Mouse (Mus musculus) G1E-ER4 (cell line): ENCODE data around the gene Ptpn22. TPM values are rescaled to one million over a fixed set of nuclear protein-coding genes. Genes with fewer than 3 reads are reported as not detected.

Experiments used
- GATA1 ChIP-seq: IDR thresholded peaks from one replicate; pipeline ENCODE4 v1.8.0; 2012; ENCODE audit warnings: low read length, inconsistent platforms
- polyA plus RNA-seq: library from polyadenylated mRNA; stranded (reverse); fragments of >175 nt; gene quantifications from 2 replicates; pipeline ENCODE4 v1.2.3, GENCODE M21; 2012

The Ptpn22 gene
- polyA plus RNA-seq, 1 experiment, result not detected

GRCm38 (mm10) chr3:103852565-103853299, 6.9 kb upstream of the Ptpn22 start:
- no peak for TF ChIP-seq GATA1

GRCm38 (mm10) chr3:103853804-103854203, 5.8 kb upstream of the Ptpn22 start:
- TF ChIP-seq GATA1, result no peak

DNA sequence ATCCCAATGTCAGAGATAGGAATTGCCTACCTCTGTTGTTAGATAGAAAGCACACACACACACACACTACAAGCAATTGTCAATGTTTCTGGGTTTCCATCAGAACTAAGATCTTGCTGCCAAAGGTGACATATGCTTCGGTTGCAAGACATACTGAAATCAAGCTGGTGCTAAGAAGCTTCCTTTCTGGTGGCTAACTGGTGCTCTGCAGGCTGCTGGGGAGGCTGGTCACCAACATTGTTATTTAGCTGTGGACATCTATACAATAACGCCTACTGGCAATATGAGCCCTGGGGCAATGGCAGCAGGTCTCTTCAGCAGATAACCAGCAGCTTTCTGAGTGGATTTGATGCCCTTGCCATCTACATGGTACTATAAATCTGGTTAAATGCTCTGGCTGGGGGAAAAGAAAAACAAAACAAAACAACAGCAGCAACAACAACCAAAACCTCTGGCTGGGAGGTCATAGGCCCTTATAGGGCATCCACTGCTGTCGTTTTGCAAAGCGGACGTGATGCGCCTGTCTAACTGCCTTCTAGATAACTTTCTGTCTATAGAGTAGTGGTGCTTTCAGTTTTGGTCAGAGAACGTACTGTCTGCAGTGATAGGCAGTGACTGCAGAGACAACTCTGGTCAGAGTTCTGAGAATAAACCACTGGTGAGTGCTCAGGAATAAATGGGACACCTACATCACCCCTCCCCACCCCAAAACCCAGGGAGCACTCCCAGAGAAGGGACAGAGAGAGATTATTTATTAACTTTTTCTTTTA, 2.4 kb upstream of the Ptpn22 start:
- TF ChIP-seq GATA1, result no peak

DNA sequence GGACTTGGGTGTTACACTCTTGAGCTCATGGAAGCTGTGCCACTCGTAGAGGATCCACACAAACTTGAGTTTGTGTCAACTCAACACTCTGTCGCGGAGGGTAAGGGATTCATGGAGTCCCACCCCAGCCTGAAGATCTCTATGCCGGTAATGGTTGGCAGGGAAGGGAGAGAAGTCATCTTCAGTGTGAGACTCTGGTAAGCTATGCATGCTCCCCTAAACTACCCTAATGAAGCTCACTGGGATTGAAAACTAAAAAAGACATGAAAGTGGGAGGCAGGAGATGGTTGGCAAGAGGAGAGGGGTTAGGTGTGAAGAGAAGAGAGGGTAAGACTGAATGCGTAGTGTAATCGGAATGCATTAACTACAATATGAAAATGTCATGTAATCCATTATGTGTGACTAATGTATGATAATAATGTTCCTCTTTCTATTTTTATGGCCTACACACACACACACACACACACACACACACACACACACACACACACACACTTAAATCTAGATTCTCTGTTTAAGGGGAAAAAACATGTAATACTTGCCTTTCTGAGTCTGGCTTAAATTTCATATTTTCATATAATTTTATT, 1.5 kb upstream of the Ptpn22 start:
- TF ChIP-seq GATA1, result no peak

DNA sequence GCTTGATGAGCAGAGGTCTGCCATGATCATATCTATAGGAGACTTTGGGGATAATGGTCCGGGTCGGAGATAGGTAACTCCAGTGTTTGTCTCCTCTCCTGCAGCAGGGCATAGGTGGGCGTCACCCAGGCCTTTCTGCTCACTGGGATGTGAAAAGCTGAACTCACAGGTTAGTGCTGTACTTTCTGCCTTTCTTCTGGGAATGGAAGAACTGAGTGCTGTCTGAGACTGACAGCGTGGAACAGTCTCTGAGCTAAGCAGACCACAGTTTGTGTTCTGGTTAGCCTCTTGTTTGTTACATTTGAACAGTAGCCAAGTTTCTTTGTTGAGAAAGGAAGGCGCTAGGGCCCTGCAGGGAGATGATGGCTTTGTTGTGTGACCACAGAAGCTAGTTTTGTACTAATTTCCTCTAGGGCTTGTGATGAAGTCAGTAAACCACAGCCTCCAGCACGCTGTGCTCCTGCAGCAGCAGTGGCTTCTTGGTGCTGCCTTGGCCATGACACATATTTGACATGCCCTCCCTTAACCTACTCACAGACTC, 326 bp downstream of the Ptpn22 start:
- no peak for TF ChIP-seq GATA1

DNA sequence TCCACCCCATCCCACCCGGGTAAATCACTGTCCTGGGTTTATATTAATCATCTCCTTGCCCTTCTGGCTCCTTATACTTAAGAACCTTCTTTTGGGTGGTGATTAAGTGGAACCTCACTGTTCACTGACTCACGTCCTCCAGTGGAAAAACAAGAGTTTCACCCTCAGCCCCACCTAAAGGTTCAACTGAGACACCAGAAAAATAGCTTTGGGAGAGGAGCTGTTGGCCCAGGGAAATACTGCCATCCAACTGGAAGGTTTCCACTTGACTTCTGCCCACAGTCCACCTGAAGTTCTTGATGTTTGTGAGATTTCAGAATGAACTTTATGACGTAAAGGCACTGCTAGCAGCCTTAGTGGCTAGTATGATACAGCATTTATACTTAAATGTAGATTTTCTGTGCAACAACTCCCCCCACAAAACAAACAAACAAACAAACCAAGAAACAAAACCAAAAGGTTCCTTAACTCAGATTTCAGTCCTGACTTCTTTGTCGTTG, 3.2 kb downstream of the Ptpn22 start:
- no peak for TF ChIP-seq GATA1

DNA sequence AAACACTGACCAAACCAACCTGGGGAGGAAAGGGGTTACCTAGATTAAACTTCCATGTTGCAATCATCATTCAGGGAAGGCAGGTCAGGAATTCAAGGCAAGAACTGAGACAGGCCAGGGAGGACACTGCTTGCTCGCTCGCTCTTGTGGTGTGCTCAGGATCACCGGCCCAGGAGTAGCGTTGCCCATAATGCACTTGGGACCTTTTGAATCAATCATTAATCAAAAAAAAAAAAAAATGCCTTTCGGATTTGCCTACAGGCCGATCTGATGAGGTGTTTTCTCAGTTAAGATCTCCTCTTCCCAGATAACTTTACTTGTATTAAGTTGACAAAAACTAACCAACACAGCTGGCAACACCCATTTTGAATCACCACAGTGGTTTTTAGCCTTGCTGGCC, 4.6 kb downstream of the Ptpn22 start:
- TF ChIP-seq GATA1, result no peak

DNA sequence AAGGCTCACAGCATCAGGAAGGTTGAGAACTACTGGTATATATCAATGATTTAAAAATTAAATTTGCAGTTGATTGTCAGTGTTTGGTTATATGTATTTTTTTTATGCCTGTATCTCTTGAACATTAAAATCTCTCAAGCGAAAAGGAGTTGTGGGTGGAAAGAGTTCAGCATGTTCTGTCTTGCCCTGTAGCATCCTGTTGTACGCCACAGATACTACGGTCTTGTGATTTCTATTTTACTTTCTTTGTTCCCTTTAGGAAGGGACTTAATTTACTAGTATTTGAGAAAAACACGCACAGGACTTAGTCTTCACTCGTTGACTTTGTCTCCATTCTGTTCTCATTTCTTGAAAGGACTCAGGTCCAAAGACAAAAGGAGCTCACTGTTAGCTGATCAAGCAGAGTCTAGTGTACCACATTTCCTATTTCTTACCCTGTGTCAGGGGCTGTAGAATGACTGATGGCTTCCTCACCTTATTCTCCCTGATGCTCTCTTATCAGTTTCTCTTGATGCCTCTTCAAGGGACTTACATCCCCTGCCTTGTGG, 7.9 kb downstream of the Ptpn22 start:
- no peak for TF ChIP-seq GATA1

DNA sequence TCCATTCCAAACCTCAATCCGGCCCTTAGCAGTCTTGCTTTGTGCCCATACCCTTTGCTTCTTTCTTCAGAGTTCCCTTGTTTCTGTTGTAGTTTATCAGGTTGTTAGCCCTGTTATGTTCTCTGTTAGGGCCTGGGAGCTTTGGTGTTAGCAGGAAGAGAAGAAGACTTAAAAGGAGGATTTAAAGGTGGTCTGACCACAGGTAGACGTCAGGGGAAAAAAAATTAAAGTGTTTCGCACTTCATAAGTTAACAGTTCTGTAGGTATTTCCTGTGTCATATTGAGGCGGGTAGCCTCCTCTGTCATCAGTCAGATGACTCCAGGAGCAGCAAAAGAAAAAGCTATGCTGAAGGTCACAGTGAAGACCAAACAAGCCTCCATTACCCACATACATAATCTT, 8.4 kb downstream of the Ptpn22 start:
- TF ChIP-seq GATA1, result no peak

DNA sequence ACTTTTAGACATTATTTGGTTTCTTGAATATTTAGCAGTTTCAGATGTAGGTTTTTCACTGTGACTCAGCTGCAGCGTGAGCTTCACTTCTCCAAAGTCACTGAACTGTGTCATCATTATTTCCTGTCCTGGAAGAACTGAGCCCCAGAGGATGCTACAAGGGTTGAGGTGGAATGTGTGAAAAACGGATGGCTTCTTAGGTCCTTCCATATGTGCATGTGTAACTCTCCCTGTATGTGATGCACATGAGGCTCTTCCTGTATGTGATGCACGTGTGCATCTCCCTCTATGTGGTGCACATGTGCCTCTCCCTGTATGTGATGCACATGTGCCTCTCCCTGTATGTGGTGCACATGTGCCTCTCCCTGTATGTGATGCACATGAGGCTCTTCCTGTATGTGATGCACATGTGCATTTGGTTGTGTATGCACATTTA, 13.1 kb downstream of the Ptpn22 start:
- TF ChIP-seq GATA1, result no peak

GRCm38 (mm10) chr3:103874329-103874728, 14.7 kb downstream of the Ptpn22 start:
- TF ChIP-seq GATA1, result no peak

DNA sequence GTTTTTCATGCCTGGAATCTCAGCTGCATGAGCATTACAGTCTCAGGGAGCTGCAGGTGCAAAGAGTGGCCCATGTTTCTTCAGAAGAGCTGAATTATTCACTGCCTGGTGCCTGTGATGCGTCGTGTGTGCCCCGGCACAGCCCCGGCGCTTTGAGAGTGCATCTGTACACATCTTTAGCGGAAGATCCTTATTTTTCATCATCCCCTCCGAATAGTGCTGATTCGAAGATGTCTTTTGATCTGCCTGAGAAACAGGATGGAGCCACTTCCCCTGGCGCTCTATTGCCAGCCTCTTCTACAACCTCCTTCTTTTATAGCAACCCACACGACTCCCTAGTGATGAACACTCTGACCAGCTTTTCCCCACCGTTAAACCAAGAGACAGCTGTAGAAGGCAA, 26.4 kb downstream of the Ptpn22 start:
- no peak for TF ChIP-seq GATA1

DNA sequence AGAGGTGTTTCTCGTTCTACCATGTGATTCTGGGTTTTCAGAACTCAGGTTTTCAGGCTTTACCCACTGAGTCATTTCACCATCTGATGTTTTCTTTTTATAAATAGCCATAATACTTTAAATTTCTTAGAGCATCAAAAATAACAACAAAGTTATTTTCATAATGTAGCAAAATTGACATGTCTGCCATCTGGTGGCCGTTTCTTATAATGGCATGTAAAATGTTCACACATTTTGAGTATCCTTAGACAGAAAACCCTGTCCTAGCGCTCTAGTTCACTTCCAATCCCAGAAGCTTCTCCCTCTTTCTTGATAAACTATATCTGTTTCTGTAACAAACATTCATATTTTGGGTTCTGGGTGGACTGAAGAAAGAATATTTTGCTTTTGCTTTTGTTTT, 28.0 kb downstream of the Ptpn22 start:
- TF ChIP-seq GATA1, result no peak

- TF ChIP-seq GATA1, result no peak
Observed at GRCm38 (mm10) chr3:103893374-103893773, 33.8 kb downstream of the Ptpn22 start.

- TF ChIP-seq GATA1, result no peak
Observed at GRCm38 (mm10) chr3:103904705-103905104, 45.1 kb downstream of the Ptpn22 start.
